Mouse (Mus musculus): ENCODE data around the gene Slc12a8.

GRCm38 (mm10) chr16:33693553-33693952 lies 176.4 kb downstream of the Slc12a8 start:
- TF ChIP-seq CTCF (conservative IDR thresholded peaks at IDR 0.05; ENCODE audit: low read length), result no peak
- TF ChIP-seq NANOG (IDR thresholded peaks at IDR 0.05; ENCODE audit: borderline replicate concordance, low read length), result no peak
- no peak for TF ChIP-seq POU5F1 (IDR thresholded peaks at IDR 0.05; ENCODE audit: borderline replicate concordance, low read length)
